Mouse (Mus musculus) liver, postnatal 0 days (tissue): Measurements from ENCODE around the gene D130043K22Rik. TPM values are rescaled to one million over a fixed set of nuclear protein-coding genes. Genes with fewer than 3 reads are reported as not detected.

Experiments
- ATAC-seq: fragments of 200-750 bp; cut with Nextera tagmentation; 2 replicates; pipeline ENCODE4 v1.8.0; 2017; ENCODE audit warnings: mild to moderate bottlenecking, moderate library complexity
- DNase-seq: peaks from one replicate; pipeline ENCODE4 v3.0.0-alpha.2; 2016
- H3K27ac ChIP-seq: fragments of 300-500 bp; sonication (generic); 2 replicates; pipeline ENCODE4 v1.5.1; 2014; ENCODE audit warnings: antibody characterized with exemption, moderate library complexity, mild to moderate bottlenecking, low read depth
- H3K27me3 ChIP-seq: fragments of 300-500 bp; sonication (generic); 2 replicates; pipeline ENCODE4 v1.6.1; 2014; ENCODE audit warnings: low read length, control low read depth, mixed read lengths; ENCODE audit not compliant: insufficient read depth
- H3K36me3 ChIP-seq: fragments of 300-500 bp; sonication (generic); replicated peaks from 2 replicates; pipeline ENCODE4 v1.6.1; 2014; ENCODE audit warnings: mild to moderate bottlenecking, control low read depth, low read length, moderate library complexity, mixed read lengths; ENCODE audit not compliant: insufficient read depth
- H3K4me1 ChIP-seq: fragments of 300-500 bp; sonication (generic); 2 replicates; pipeline ENCODE4 v1.6.1; 2014; ENCODE audit warnings: antibody characterized with exemption, mild to moderate bottlenecking, control low read depth; ENCODE audit not compliant: insufficient read depth
- H3K4me2 ChIP-seq: fragments of 300-500 bp; sonication (generic); 2 replicates; pipeline ENCODE4 v1.6.1; 2014; ENCODE audit warnings: low read depth, mild to moderate bottlenecking, low read length, moderate library complexity, mixed read lengths
- H3K4me3 ChIP-seq: fragments of 300-500 bp; sonication (generic); 2 replicates; pipeline ENCODE4 v1.5.1; 2014; ENCODE audit warnings: low read depth, low read length
- H3K9ac ChIP-seq: fragments of 300-500 bp; sonication (generic); replicated peaks from 2 replicates; pipeline ENCODE4 v1.6.1; 2014; ENCODE audit warnings: mild to moderate bottlenecking, moderate library complexity
- H3K9me3 ChIP-seq: fragments of 300-500 bp; sonication (generic); 2 replicates; pipeline ENCODE4 v1.6.1; 2016; ENCODE audit warnings: mild to moderate bottlenecking, control low read depth, low read length, mixed read lengths
- CTCF ChIP-seq: sonication (generic); IDR thresholded peaks from 2 replicates; pipeline ENCODE4 v1.5.1; 2016; ENCODE audit warnings: antibody characterized with exemption, low read depth
- EP300 ChIP-seq: IDR thresholded peaks from 2 replicates; pipeline ENCODE4 v1.6.1; 2016; ENCODE audit warnings: antibody characterized with exemption, low read depth, mild to moderate bottlenecking
- WGBS: fragments of 180-500 bp; shearing (Covaris S2); extraction: QIAGEN DNeasy Blood & Tissue Kit; methylation state at CpG from one replicate; pipeline ENCODE4 v1.1.7; 2014; ENCODE audit not compliant: insufficient replicate concordance; 5-methylcytosine and 5-hydroxymethylcytosine counted together
- polyA plus RNA-seq: library from polyadenylated mRNA; unstranded; fragments of >200 nt; fragmentation: Nextera tagmentation; extraction: Ambion mirVana; gene quantifications from 2 replicates; pipeline ENCODE4 v1.2.1, GENCODE M21; 2015

Gene D130043K22Rik
- polyA plus RNA-seq, 1 experiment from 2014 or later, result 0.48 TPM

DNA sequence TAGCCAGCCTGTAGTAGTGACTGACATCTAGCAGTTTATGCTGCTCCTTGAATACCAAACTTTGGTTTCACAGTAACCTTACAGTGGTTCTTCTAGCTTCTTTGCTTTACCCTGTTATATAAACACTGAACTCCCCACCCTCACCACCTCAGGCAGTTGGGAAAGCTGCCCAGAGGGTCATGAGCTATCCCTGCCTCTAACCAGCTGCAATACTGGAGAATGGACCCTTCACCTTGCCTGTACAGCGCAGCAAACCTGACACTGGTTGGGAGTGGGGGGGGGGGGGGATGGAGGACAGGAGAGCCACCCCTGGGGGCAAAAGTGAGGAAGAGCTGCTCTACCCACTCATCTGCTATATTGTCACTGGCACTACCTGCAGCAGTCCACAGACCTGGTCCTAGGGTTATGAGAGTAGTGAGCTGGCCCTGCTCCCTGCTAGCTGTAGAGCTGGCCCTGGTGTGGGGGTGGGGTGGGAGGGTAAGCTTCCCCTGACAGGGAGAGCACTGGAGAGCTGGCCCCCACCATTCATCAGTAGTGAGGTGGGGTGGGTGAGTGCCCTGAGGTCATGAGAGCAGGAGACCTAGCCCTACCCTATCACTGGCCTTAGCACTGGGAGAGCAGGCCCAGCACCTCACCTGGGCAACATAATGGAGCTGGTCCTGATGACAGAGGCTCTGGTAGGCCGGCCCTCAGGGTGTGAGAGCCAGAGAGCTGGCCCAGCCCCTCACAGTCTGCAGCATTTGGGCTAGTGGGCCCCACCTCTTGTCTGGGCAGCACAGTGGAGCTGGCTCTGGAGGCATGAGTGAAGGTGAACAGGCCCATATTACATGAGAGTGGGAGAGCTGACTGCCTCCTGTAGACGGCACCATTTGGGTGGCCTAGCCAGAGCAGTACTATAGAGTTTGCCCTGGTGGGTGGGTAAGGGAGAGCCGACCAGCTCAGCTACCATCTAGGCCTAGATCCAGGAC lies 28.5 kb upstream of the D130043K22Rik start:
- Histone ChIP-seq H3K36me3 (peaks cover 49% of the 10 kb centered on the region), H3K27ac (no peak overlapping the region), H3K9ac (no peak overlapping the region), H3K9me3 (no peaks in the 10 kb centered on the region), H3K4me1 (no peaks in the 10 kb centered on the region), H3K4me2 (no peak overlapping the region), H3K4me3 (no peak overlapping the region), H3K27me3 (no peaks in the 10 kb centered on the region)
- DNase-seq (peak; percentile 30), ATAC-seq (peak; percentile 65)
- WGBS, result 71% methylated on average over 4 of the region's 4 CpGs
- TF ChIP-seq CTCF (no peak), EP300 (no peak)

DNA sequence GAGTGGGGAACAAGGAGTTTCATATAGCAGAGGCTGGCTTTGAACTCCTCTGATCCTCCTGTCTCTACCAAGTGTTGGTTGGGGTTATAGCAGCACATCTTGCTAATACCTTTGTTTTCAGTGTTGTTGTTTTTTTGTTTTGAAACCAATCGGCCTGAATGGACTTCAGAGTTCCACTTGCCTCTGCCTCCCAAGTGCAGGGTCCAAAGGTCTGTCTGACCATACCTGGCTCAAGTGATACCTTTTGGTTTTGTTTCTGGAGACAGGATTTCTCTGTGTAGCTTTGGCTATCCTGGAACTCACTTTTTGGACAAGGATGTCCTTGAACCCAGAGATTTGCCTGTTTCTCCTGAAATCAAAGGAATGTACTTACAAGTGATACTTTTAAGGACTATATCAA lies 25.0 kb upstream of the D130043K22Rik start:
- H3K36me3 ChIP-seq, result peaks cover 21% of the 10 kb centered on the region
- no peak for TF ChIP-seq CTCF
- no peak for TF ChIP-seq EP300
- no peaks in the 10 kb centered on the region for H3K27me3 ChIP-seq
- no peaks in the 10 kb centered on the region for H3K9me3 ChIP-seq
- H3K4me3 ChIP-seq, result no peak overlapping the region
- DNase-seq (no peak), ATAC-seq (no peak)
- no peaks in the 10 kb centered on the region for H3K4me1 ChIP-seq
- no peak overlapping the region for H3K27ac ChIP-seq
- no peak overlapping the region for H3K4me2 ChIP-seq
- no peak overlapping the region for H3K9ac ChIP-seq
- WGBS, result 56% methylated on average over 1 of the region's 1 CpGs

DNA sequence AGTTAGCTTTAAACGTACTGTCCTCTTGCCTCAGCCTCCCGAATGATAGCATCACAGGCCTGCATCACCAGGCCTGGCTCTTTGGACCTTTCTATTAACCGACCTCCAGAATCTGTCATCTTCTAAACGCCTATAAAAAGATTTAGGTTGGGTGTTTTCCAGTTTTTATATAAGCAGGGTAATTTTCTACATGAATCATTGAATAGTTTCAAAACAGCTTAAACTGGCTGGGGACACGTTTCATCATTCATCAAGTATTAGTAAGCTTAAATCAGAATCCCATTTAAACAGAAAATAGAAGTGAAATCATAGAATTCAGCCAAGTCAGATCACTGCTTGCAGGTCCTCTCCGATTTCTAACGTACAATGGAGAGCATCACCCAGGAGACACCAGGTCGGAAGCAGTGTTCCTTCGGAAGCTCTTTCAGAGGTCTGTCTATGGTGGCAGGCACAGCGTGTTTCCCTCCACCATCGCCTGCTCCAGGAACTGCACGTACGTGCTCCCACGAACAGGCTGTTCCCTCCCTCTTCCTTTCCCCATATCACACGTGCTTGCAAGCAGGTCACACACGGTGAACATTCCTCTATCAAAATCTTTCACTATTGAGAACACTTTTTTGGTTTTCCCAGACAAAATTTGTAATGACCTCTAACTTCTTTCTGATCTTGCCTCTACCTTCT lies 22.1 kb upstream of the D130043K22Rik start:
- WGBS, result 80% methylated on average over 16 of the region's 16 CpGs
- no peak for ATAC-seq
- no peak for TF ChIP-seq EP300
- no peak for TF ChIP-seq CTCF
- no peaks in the 10 kb centered on the region for H3K4me1 ChIP-seq
- H3K9ac ChIP-seq, result no peak overlapping the region
- no peaks in the 10 kb centered on the region for H3K9me3 ChIP-seq
- no peak overlapping the region for H3K4me3 ChIP-seq
- H3K4me2 ChIP-seq, result no peak overlapping the region
- H3K27me3 ChIP-seq, result no peaks in the 10 kb centered on the region
- no peak overlapping the region for H3K27ac ChIP-seq
- no peak for DNase-seq
- H3K36me3 ChIP-seq, result peaks cover 11% of the 10 kb centered on the region; the same call in 1 of the 2 replicates

DNA sequence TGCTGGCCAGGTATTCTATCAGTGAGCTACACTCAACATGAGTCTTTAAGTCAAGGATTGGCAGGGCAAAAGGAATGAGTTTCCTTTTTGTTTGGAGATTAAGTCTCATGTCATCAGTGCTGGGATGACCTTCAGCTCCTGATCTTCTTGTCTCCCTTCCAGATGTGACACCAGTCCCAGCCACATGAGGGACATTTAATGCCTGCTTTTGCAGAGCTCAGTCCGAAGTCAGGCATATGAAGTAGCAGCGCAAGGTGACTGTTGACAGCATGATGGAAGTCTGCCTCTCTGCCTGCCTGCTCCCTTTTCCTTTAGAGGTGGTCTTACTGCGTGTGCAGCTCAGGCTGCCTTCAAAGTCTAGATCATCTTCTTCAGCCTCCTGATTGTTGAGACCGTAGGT lies 20.3 kb upstream of the D130043K22Rik start:
- H3K9ac ChIP-seq, result no peak overlapping the region
- no peaks in the 10 kb centered on the region for H3K27me3 ChIP-seq
- ATAC-seq, result no peak
- H3K4me2 ChIP-seq, result no peak overlapping the region
- no peaks in the 10 kb centered on the region for H3K9me3 ChIP-seq
- H3K4me3 ChIP-seq, result no peak overlapping the region
- H3K36me3 ChIP-seq, result peaks cover 4% of the 10 kb centered on the region; the same call in 1 of the 2 replicates
- no peak overlapping the region for H3K27ac ChIP-seq
- H3K4me1 ChIP-seq, result no peaks in the 10 kb centered on the region
- 82% methylated on average over 4 of the region's 4 CpGs for WGBS
- TF ChIP-seq EP300 (no peak), CTCF (no peak)
- no peak for DNase-seq

DNA sequence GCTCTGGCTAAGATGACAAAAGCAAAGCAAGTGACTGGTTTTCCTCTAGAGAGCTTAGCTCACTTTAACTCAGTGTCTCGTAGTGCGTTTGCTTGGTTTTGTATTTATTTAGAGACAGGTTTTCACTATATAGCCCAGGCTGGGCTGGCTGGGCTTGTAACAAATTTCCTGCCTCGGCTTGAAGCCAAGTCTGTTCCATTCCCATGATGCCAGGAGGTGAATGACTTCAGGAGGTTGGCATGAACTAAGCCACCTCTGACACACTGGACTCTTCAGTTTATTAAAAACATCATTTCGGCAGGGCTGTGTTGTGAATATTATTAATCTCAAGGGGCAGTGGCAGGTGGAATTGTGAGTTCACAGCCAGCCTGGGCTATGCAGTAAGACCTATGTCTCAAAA lies 19.3 kb upstream of the D130043K22Rik start:
- peaks cover 3% of the 10 kb centered on the region; the same call in 1 of the 2 replicates for H3K4me1 ChIP-seq
- no peak overlapping the region for H3K9ac ChIP-seq
- ATAC-seq (no peak), DNase-seq (no peak)
- H3K4me3 ChIP-seq, result no peak overlapping the region
- 82% methylated on average over 4 of the region's 4 CpGs for WGBS
- H3K9me3 ChIP-seq, result no peaks in the 10 kb centered on the region
- H3K4me2 ChIP-seq, result no peak overlapping the region
- H3K27ac ChIP-seq, result no peak overlapping the region
- H3K36me3 ChIP-seq, result no peaks in the 10 kb centered on the region; the same call in 1 of the 2 replicates
- H3K27me3 ChIP-seq, result no peaks in the 10 kb centered on the region
- TF ChIP-seq EP300 (no peak), CTCF (no peak)

DNA sequence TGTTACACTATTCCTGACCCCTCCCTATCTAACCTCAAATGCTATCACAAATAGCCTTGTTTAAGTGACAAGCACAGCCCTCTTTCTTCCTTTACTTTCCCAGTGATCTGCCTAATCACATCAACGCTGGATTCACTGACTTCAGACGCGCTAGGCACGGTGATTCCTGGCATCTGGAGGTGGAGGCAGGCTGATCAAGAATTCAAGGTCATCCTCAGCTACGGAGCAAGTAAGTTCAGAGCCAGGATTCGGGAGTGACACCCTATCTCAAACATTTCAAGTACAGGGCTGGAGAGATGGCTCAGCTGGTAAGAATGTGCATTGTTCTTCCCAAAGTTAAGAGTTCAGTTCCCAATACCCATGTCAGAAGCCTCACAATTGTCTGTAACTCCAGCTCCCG lies 18.8 kb upstream of the D130043K22Rik start:
- Histone ChIP-seq H3K27ac (no peak overlapping the region), H3K4me2 (no peak overlapping the region), H3K9ac (no peak overlapping the region), H3K9me3 (no peaks in the 10 kb centered on the region), H3K4me1 (peaks cover 3% of the 10 kb centered on the region; the same call in 1 of the 2 replicates), H3K36me3 (no peaks in the 10 kb centered on the region; the same call in 1 of the 2 replicates), H3K27me3 (no peaks in the 10 kb centered on the region), H3K4me3 (no peak overlapping the region)
- TF ChIP-seq CTCF (no peak), EP300 (no peak)
- ATAC-seq (no peak), DNase-seq (no peak)
- 84% methylated on average over 7 of the region's 7 CpGs for WGBS
